Comparison of ENCODE assay signal across 19 mouse cellular contexts in genomic region chr13:118280956-118281355, GRCm38 (mm10).
"Had no signal": no experiment of that assay in that cellular context is flagged by ENCODE, and none has a peak within 500 bp of the region (broad histone marks: within the 10 kb centered on the region; RNA-seq: fewer than 3 reads in every experiment).

No protein-coding gene starts in this region.

- H3K27me3 ChIP-seq: midbrain, embryonic 12.5 days; neural tube, embryonic 13.5 days; neural tube, embryonic 15.5 days had no signal

- H3K4me1 ChIP-seq: midbrain, embryonic 10.5 days; midbrain, embryonic 12.5 days; neural tube, embryonic 13.5 days; neural tube, embryonic 15.5 days had no signal

- DNase-seq: lung, adult 18-20 months; lung, embryonic 14.5 days; lung, postnatal 14 days; lung, postnatal 4 days; midbrain, embryonic 14.5 days; retina, postnatal 1 day; right cerebral cortex, adult 18-20 months; right cerebral cortex, postnatal 25 days; right cerebral cortex, postnatal 4 days; spleen, adult 18-20 months; thymus, adult 18-20 months; thymus, postnatal 14 days; thymus, postnatal 4 days had no signal

- H3K9me3 ChIP-seq: midbrain, embryonic 10.5 days; midbrain, embryonic 12.5 days; neural tube, embryonic 13.5 days; neural tube, embryonic 15.5 days had no signal

- H3K4me2 ChIP-seq: lung, embryonic 14.5 days; midbrain, embryonic 12.5 days; neural tube, embryonic 13.5 days; neural tube, embryonic 15.5 days had no signal

- H3K4me3 ChIP-seq: midbrain, embryonic 10.5 days; midbrain, embryonic 12.5 days; myocyte; neural tube, embryonic 13.5 days; neural tube, embryonic 15.5 days had no signal

- H3K27ac ChIP-seq: midbrain, embryonic 10.5 days; midbrain, embryonic 12.5 days; neural tube, embryonic 13.5 days; neural tube, embryonic 15.5 days had no signal

- ATAC-seq: midbrain, embryonic 16.5 days had no signal

- H3K9ac ChIP-seq: lung, embryonic 14.5 days; midbrain, embryonic 12.5 days; neural tube, embryonic 13.5 days; neural tube, embryonic 15.5 days had no signal

- H3K36me3 ChIP-seq: midbrain, embryonic 10.5 days; midbrain, embryonic 12.5 days; neural tube, embryonic 13.5 days; neural tube, embryonic 15.5 days had no signal
